Mouse (Mus musculus) gastrocnemius, adult 2 months (tissue): ENCODE measurements around the gene 5730596B20Rik. TPM values are rescaled to one million over a fixed set of nuclear protein-coding genes. Genes with fewer than 3 reads are reported as not detected.

Experiments used
- DNase-seq: peaks from one replicate; pipeline ENCODE4 v3.0.0; 2022
- H3K27ac ChIP-seq: fragments of 200-600 bp; 2 replicates; pipeline ENCODE4 v1.8.1; 2022; ENCODE audit warnings: mild to moderate bottlenecking
- H3K4me3 ChIP-seq: fragments of 200-600 bp; 2 replicates; pipeline ENCODE4 v1.8.1; 2022; ENCODE audit warnings: mild to moderate bottlenecking, moderate library complexity
- CTCF ChIP-seq: fragments of 200-600 bp; IDR thresholded peaks from 2 replicates; pipeline ENCODE4 v1.8.1; 2022; ENCODE audit warnings: antibody characterized with exemption, mild to moderate bottlenecking, moderate library complexity
- intact Hi-C: fragments of 180-260 bp; cut with DNase I; formaldehyde crosslinking; loops from one replicate; pipeline ENCODE4 v1.15.1; 2025
- total RNA-seq, 2 experiments: library from RNA; stranded (reverse); gene quantifications; 2 replicates each; pipeline ENCODE4 v1.2.3; 2021

5730596B20Rik gene
- total RNA-seq, 2 experiments from 2014 or later, result 0.10 TPM; not detected in 1

GRCm38 (mm10) chr6:52182793-52183192, 5.5 kb downstream of the 5730596B20Rik start:
- Histone ChIP-seq H3K27ac (no peak overlapping the region), H3K4me3 (no peak overlapping the region)
- TF ChIP-seq CTCF, result no peak
- DNase-seq, result no peak
- intact Hi-C loops, result no loop called here

GRCm38 (mm10) chr6:52183311-52184080, 6.2 kb downstream of the 5730596B20Rik start:
- intact Hi-C loops, result no loop called here
- TF ChIP-seq CTCF, result no peak

GRCm38 (mm10) chr6:52184668-52185067, 7.4 kb downstream of the 5730596B20Rik start:
- H3K4me3 ChIP-seq, result no peak overlapping the region
- no peak for DNase-seq
- no peak overlapping the region for H3K27ac ChIP-seq
- intact Hi-C loops, result no loop called here
- TF ChIP-seq CTCF, result no peak

More at GRCm38 (mm10) chr6:52183311-52184080, 6.2 kb downstream of the 5730596B20Rik start:
- Histone ChIP-seq H3K27ac (no peak overlapping the region), H3K4me3 (no peak overlapping the region)
- no peak for DNase-seq

GRCm38 (mm10) chr6:52185222-52185621, 7.9 kb downstream of the 5730596B20Rik start:
- Histone ChIP-seq H3K27ac (no peak overlapping the region), H3K4me3 (peak overlapping the region; percentile 46)
- TF ChIP-seq CTCF, result no peak
- no peak for DNase-seq
- intact Hi-C loops, result no loop called here

DNA sequence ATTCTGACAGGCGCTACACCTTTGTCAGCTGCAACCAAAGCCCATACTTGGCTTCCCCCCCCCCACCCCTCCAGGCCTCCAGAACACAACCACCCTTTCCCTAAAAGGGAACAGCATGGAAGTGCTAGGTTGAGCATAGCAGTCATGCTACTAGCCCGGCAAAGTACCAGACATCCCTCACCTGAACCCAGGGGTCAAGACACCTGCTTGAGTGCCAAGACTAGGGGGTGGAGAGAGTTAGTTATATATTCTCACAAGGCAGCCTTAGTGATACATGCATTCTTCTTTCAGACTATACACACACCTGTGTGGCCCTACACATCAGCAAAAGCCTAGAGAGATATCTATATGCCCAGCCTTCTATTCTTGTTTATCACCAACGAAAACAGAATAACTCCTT, 8.5 kb downstream of the 5730596B20Rik start:
- no peak for TF ChIP-seq CTCF
- intact Hi-C loops, result no loop called here
- Histone ChIP-seq H3K4me3 (no peak overlapping the region), H3K27ac (no peak overlapping the region)
- no peak for DNase-seq

GRCm38 (mm10) chr6:52186500-52186899, 9.2 kb downstream of the 5730596B20Rik start:
- no peak for TF ChIP-seq CTCF
- intact Hi-C loops, result no loop called here
- H3K27ac ChIP-seq, result no peak overlapping the region
- H3K4me3 ChIP-seq, result no peak overlapping the region
- DNase-seq, result no peak

DNA sequence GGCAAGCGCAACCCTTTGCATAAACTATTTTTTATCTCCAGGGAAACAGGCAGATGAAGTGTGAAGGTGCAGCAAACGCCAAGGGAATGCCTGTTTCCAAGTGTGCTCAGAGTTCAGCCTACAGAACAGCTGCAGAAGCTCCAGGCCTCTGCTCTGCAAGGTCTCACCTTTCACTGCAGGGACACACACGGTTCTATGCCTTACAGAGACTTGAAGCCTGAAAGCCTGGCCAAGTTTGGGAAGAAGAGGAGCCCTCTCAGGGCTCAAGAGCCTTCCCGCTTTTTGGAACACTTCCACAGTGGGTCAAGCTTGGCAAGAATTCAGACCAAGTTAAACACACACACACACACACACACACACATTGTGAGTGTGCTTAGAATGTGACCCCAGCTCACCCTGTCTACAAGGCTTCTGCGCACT, 11.9 kb downstream of the 5730596B20Rik start:
- peak overlapping the region; percentile 1; the same call in 1 of the 2 replicates for H3K4me3 ChIP-seq
- peak; percentile 66 for DNase-seq
- no peak for TF ChIP-seq CTCF
- H3K27ac ChIP-seq, result peak overlapping the region; percentile 88
- intact Hi-C loops, result no loop called here

GRCm38 (mm10) chr6:52189909-52190308, 12.6 kb downstream of the 5730596B20Rik start:
- intact Hi-C loops, result loop anchor here (5.0 kb wide), 2 partner anchors 128 to 178 kb away; partner anchors contain the start of gene Skap2
- no peak for DNase-seq
- TF ChIP-seq CTCF, result no peak
- Histone ChIP-seq H3K27ac (peak overlapping the region; percentile 88), H3K4me3 (no peak overlapping the region; the same call in 1 of the 2 replicates)

- peak overlapping the region; percentile 88 for H3K27ac ChIP-seq
- TF ChIP-seq CTCF, result no peak
These were observed 13.1 kb downstream of the 5730596B20Rik start for GRCm38 (mm10) chr6:52190410-52190809.

DNA sequence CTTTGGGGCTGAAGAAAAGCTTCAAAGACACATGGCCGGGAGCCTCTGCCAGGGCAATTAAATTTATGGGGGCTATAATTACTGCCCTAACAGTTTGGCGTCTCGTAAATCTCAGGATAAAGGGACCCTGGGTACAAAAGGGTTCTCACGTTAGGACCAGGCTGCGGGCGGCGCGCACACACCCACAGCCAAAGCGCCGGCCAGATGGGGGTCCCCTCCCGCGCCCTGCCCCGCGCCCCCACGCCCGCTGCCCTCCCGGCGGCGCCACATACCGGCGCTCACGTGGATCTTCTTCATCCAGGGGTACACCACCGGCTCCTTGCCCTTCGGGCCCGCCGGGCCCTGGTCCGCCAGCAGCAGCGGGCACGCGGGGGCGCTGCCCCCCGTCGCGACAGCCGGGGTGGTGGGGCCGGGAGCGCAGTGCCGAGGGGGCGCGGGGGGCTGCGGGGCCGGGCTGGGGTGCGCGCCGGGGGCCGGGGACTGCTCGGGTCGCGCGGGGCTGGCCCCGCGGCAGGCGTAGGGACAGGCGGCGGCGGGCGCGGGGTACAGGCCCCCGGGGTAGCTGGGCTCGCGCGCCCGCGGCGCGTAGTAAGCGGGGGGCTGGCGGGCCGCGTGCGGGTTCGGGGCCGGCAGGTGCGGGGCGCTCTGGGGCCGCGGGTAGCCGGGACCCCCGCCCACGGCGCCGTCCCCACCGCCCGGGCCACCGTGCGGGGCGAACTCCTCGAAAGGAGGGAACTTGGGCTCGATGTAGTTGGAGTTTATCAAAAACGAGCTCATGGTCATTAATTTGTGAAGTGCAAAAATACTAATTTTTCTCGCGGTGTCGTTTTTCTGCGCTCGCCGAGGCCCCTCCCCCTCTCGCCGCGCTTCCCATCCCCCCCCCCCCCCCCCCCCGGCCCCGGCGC, 13.9 kb downstream of the 5730596B20Rik start, which contains the start of gene Hoxa4:
Gene Hoxa4, minus strand, starts transcription at position 848 of the 905 bp plus-strand sequence.
- no peak; the same call in 1 of the 2 replicates for TF ChIP-seq CTCF
- intact Hi-C loops, result loop anchor here (5.0 kb wide), 2 partner anchors 129 to 179 kb away; partner anchors contain the start of gene Skap2
- Histone ChIP-seq H3K27ac (peak within 1 kb of the TSS; percentile 88), H3K4me3 (peak within 1 kb of the TSS; percentile 86)
- DNase-seq, result no peak

More at GRCm38 (mm10) chr6:52190410-52190809, 13.1 kb downstream of the 5730596B20Rik start:
- peak overlapping the region; percentile 86 for H3K4me3 ChIP-seq
- intact Hi-C loops, result loop anchor here (5.0 kb wide), 2 partner anchors 128 to 178 kb away; partner anchors contain the start of gene Skap2
- no peak for DNase-seq

DNA sequence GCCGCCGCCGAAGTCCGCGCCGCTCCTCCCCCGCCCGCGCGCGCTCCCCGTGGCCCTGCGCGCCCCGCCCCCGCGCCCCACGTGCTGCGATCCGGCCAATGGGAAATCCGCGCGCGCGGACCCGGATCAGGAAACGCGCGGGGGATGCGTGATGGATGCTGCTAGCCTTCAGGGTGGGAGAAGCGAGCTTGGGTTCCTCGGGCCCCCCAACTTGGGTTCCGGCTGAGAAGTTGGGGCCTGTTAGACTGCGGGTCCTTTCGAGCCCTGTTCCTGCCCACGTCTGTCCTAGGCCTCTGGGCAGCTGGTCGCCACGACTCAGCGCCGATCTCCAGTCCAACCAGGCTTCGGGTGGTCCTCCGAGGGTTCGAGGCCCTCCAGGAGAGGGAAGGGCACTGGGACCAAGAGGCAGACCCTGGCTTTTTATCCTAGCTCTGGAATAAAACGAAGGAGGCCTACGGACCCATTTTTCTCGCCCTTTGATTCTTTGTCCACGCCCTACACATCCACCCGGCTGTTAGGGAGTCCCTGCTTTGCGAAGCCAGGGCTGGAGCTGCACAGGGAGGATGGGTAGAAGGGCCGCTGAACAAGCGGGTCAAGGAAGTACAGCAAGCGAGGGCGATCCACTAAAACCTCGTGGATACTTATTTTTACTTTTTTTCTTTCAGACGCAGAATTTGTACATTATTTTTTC, 14.7 kb downstream of the 5730596B20Rik start:
- intact Hi-C loops, result loop anchor here (5.0 kb wide), 2 partner anchors 130 to 180 kb away; partner anchors contain the start of gene Skap2
- Histone ChIP-seq H3K27ac (peak overlapping the region; percentile 85), H3K4me3 (peak overlapping the region; percentile 86)
- peak; percentile 94 for DNase-seq
- TF ChIP-seq CTCF, result no peak

DNA sequence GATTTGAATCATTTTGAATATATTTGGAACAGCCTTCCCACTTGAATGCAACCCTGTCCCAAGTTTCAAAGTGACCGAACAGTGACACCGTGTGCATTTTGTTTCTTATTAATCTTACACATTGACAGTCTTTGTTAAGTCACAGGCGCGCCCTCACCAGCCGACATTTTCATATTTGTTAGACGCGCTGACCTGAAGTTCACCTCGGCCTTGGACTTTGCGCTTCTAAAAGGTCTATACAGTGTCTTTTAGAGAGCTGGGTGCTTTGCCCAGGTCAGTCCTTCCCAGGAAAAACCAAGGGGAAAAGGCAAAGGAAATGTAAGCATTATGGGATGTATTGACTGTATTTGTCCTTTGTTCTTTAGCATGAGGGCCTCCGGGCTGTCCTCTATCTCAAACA, 17.4 kb downstream of the 5730596B20Rik start:
- TF ChIP-seq CTCF, result no peak
- H3K27ac ChIP-seq, result no peak overlapping the region
- no peak for DNase-seq
- intact Hi-C loops, result loop anchor here (5.0 kb wide), 3 partner anchors 32 to 182 kb away; partner anchors contain the start of genes Hoxa2 and Skap2
- no peak overlapping the region for H3K4me3 ChIP-seq
